Mouse (Mus musculus) embryonic facial prominence, embryonic 11.5 days (tissue): ENCODE results near the gene Selenoo. TPM values are rescaled to one million over a fixed set of nuclear protein-coding genes. Genes with fewer than 3 reads are reported as not detected.

Source experiments
- ATAC-seq: fragments of 200-750 bp; cut with Nextera tagmentation; replicated peaks from 2 replicates; pipeline ENCODE4 v1.8.0; 2017; ENCODE audit warnings: low read depth; ENCODE audit not compliant: insufficient number of reproducible peaks, low FRiP score, low TSS enrichment
- DNase-seq: peaks from one replicate; pipeline ENCODE4 v3.0.0-alpha.2; 2015; ENCODE audit warnings: low spot score
- H3K27ac ChIP-seq: fragments of 300-500 bp; sonication (generic); replicated peaks from 2 replicates; pipeline ENCODE4 v1.5.1; 2014; ENCODE audit warnings: mild to moderate bottlenecking, low read depth, low read length, control low read depth
- H3K27me3 ChIP-seq: fragments of 300-500 bp; sonication (generic); 2 replicates; pipeline ENCODE4 v1.6.1; 2014; ENCODE audit warnings: mild to moderate bottlenecking, low read length, moderate library complexity, mixed read lengths; ENCODE audit not compliant: control insufficient read depth, insufficient read depth
- H3K36me3 ChIP-seq: fragments of 300-500 bp; sonication (generic); replicated peaks from 2 replicates; pipeline ENCODE4 v1.6.1; 2014; ENCODE audit warnings: low read depth, mild to moderate bottlenecking, low read length, moderate library complexity, mixed read lengths; ENCODE audit not compliant: control insufficient read depth, insufficient read depth
- H3K4me1 ChIP-seq: fragments of 300-500 bp; sonication (generic); 2 replicates; pipeline ENCODE4 v1.6.1; 2014; ENCODE audit warnings: low read length, mixed read lengths; ENCODE audit not compliant: control insufficient read depth, insufficient read depth
- H3K4me2 ChIP-seq: fragments of 300-500 bp; sonication (generic); 2 replicates; pipeline ENCODE4 v1.6.1; 2014; ENCODE audit warnings: low read depth, mild to moderate bottlenecking, control low read depth, low read length, moderate library complexity
- H3K4me3 ChIP-seq: fragments of 300-500 bp; sonication (generic); 2 replicates; pipeline ENCODE4 v1.5.1; 2014; ENCODE audit warnings: low read depth, low read length, control low read depth
- H3K9ac ChIP-seq: fragments of 300-500 bp; sonication (generic); replicated peaks from 2 replicates; pipeline ENCODE4 v1.6.1; 2014; ENCODE audit warnings: mild to moderate bottlenecking, control low read depth, low read length
- H3K9me3 ChIP-seq: fragments of 300-500 bp; sonication (generic); replicated peaks from 2 replicates; pipeline ENCODE4 v1.6.1; 2016; ENCODE audit warnings: mild to moderate bottlenecking, low read length, inconsistent platforms, mixed read lengths; ENCODE audit not compliant: control insufficient read depth
- WGBS: fragments of 180-500 bp; shearing (Covaris S2); extraction: QIAGEN DNeasy Blood & Tissue Kit; methylation state at CpG from one replicate; pipeline ENCODE4 v1.1.7; 2014; 5-methylcytosine and 5-hydroxymethylcytosine counted together
- polyA plus RNA-seq: library from polyadenylated mRNA; unstranded; fragments of >200 nt; fragmentation: Nextera tagmentation; extraction: Ambion mirVana; gene quantifications from 2 replicates; pipeline ENCODE4 v1.2.1, GENCODE M21; 2014

The Selenoo gene
- polyA plus RNA-seq, 1 experiment from 2014 or later, result 17.7 TPM

GRCm38 (mm10) chr15:89083906-89084305 is 5.0 kb upstream of the Selenoo start:
- no peak overlapping the region for H3K4me2 ChIP-seq
- H3K36me3 ChIP-seq, result peaks cover 4% of the 10 kb centered on the region
- no peak overlapping the region for H3K27ac ChIP-seq
- DNase-seq, result no peak
- H3K9me3 ChIP-seq, result no peaks in the 10 kb centered on the region
- H3K27me3 ChIP-seq, result no peaks in the 10 kb centered on the region
- no peaks in the 10 kb centered on the region for H3K4me1 ChIP-seq
- WGBS, result 89% methylated on average over 1 of the region's 1 CpGs
- no peak overlapping the region for H3K4me3 ChIP-seq
- no peak overlapping the region for H3K9ac ChIP-seq
- ATAC-seq, result no peak

GRCm38 (mm10) chr15:89084826-89085225 is 4.1 kb upstream of the Selenoo start:
- Histone ChIP-seq H3K9ac (no peak overlapping the region), H3K9me3 (no peaks in the 10 kb centered on the region), H3K4me3 (no peak overlapping the region), H3K27ac (no peak overlapping the region), H3K36me3 (peaks cover 4% of the 10 kb centered on the region), H3K4me1 (no peaks in the 10 kb centered on the region), H3K27me3 (no peaks in the 10 kb centered on the region), H3K4me2 (no peak overlapping the region)
- WGBS, result 89% methylated on average over 2 of the region's 2 CpGs
- no peak for ATAC-seq
- DNase-seq, result no peak

DNA sequence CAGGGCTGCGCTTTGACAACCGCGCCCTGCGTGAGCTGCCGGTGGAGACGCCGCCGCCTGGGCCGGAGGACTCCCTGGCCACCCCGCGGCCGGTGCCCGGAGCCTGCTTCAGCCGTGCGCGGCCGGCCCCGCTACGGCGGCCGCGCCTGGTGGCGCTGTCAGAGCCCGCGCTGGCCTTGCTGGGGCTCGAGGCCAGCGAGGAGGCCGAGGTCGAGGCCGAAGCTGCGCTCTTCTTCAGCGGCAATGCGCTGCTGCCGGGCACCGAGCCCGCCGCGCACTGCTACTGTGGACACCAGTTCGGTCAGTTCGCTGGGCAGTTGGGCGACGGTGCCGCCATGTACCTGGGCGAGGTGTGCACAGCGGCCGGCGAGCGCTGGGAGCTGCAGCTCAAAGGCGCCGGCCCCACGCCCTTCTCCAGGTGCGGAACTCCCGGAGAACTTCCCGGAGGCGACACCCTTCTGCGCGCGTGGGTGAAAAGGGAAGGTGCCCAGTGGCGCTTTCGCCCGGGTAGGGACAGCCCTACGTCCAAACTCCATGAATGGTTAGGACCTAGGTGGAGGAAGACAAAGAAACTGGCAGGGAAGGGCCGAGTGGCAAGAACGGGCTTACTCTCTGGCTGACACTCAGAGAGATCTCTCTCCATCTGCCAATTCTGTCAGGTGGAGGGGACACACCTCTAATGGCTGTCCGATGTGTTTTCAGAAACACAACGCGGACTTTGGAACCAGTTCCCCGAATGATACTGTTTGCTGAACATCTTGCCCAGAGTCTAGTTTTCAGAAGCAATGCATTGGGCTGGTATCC is 566 bp downstream of the Selenoo start:
- no peak for ATAC-seq
- Histone ChIP-seq H3K4me2 (peak overlapping the region; percentile 98), H3K27me3 (no peaks in the 10 kb centered on the region), H3K9me3 (no peaks in the 10 kb centered on the region), H3K36me3 (peaks cover 4% of the 10 kb centered on the region), H3K4me1 (no peaks in the 10 kb centered on the region), H3K27ac (peak overlapping the region; percentile 52; the same call in 1 of the 2 replicates), H3K9ac (peak overlapping the region; percentile 93), H3K4me3 (peak overlapping the region; percentile 99)
- DNase-seq, result no peak
- 3% methylated on average over 68 of the region's 68 CpGs for WGBS

GRCm38 (mm10) chr15:89090662-89091061 is 1.8 kb downstream of the Selenoo start:
- Histone ChIP-seq H3K9me3 (no peaks in the 10 kb centered on the region), H3K27me3 (no peaks in the 10 kb centered on the region), H3K4me1 (no peaks in the 10 kb centered on the region), H3K4me3 (no peak overlapping the region), H3K4me2 (no peak overlapping the region), H3K27ac (no peak overlapping the region), H3K36me3 (peaks cover 6% of the 10 kb centered on the region), H3K9ac (no peak overlapping the region)
- DNase-seq (no peak), ATAC-seq (no peak)
- WGBS, result 83% methylated on average over 4 of the region's 4 CpGs

DNA sequence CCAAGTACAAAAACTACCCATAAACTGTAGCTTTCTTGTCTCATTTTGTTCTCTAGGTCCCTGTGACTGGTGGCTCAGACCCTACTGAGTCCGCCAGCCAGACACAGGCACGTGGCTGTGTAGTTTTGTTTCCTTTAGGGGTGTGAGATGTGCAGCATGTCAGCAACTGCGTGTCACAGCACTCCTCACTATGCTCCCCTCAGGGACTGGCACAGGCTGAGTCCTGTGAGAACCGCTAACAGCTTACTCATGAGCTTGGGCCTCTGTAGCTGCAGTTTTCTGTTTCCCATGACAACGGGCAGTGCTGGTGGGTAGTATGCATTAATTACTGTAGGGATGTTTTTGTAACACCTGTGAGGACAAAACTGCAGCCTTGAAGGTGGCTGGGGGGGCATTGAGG is 3.3 kb downstream of the Selenoo start:
- Histone ChIP-seq H3K9ac (no peak overlapping the region), H3K36me3 (peaks cover 6% of the 10 kb centered on the region), H3K4me1 (no peaks in the 10 kb centered on the region)

GRCm38 (mm10) chr15:89097450-89097849 is 8.6 kb downstream of the Selenoo start:
- WGBS, result 91% methylated on average over 5 of the region's 5 CpGs
- no peaks in the 10 kb centered on the region for H3K4me1 ChIP-seq
- no peak overlapping the region for H3K4me3 ChIP-seq
- peaks cover 18% of the 10 kb centered on the region for H3K36me3 ChIP-seq
- no peak overlapping the region for H3K27ac ChIP-seq
- H3K9me3 ChIP-seq, result no peaks in the 10 kb centered on the region
- no peaks in the 10 kb centered on the region for H3K27me3 ChIP-seq
- no peak overlapping the region for H3K9ac ChIP-seq
- DNase-seq (no peak), ATAC-seq (no peak)
- no peak overlapping the region for H3K4me2 ChIP-seq

More for the DNA sequence above, 3.3 kb downstream of the Selenoo start:
- DNase-seq (no peak), ATAC-seq (no peak)
- no peak overlapping the region for H3K4me2 ChIP-seq
- no peaks in the 10 kb centered on the region for H3K27me3 ChIP-seq
- 84% methylated on average over 5 of the region's 5 CpGs for WGBS
- H3K9me3 ChIP-seq, result no peaks in the 10 kb centered on the region
- H3K4me3 ChIP-seq, result no peak overlapping the region
- H3K27ac ChIP-seq, result no peak overlapping the region

- DNase-seq (no peak), ATAC-seq (no peak)
- Histone ChIP-seq H3K4me2 (no peak overlapping the region), H3K4me1 (no peaks in the 10 kb centered on the region), H3K9ac (no peak overlapping the region), H3K4me3 (no peak overlapping the region), H3K27me3 (no peaks in the 10 kb centered on the region), H3K9me3 (no peaks in the 10 kb centered on the region), H3K36me3 (peaks cover 18% of the 10 kb centered on the region), H3K27ac (no peak overlapping the region)
- 86% methylated on average over 7 of the region's 7 CpGs for WGBS
These were observed 9.7 kb downstream of the Selenoo start for GRCm38 (mm10) chr15:89098616-89099015.

GRCm38 (mm10) chr15:89100823-89101222 is 11.9 kb downstream of the Selenoo start:
- Histone ChIP-seq H3K4me2 (no peak overlapping the region), H3K27ac (no peak overlapping the region), H3K4me1 (no peaks in the 10 kb centered on the region), H3K36me3 (peaks cover 15% of the 10 kb centered on the region), H3K4me3 (no peak overlapping the region), H3K9ac (no peak overlapping the region), H3K27me3 (no peaks in the 10 kb centered on the region), H3K9me3 (no peaks in the 10 kb centered on the region)
- 91% methylated on average over 12 of the region's 12 CpGs for WGBS
- DNase-seq (no peak), ATAC-seq (no peak)
